Mouse (Mus musculus) ES-CJ7 (cell line): ENCODE measurements around the gene Obscn.

Experiments
- DNase-seq: peaks from one replicate; pipeline ENCODE4 v3.0.0; 2011; ENCODE audit warnings: low read depth, low spot score

The Obscn gene

DNA sequence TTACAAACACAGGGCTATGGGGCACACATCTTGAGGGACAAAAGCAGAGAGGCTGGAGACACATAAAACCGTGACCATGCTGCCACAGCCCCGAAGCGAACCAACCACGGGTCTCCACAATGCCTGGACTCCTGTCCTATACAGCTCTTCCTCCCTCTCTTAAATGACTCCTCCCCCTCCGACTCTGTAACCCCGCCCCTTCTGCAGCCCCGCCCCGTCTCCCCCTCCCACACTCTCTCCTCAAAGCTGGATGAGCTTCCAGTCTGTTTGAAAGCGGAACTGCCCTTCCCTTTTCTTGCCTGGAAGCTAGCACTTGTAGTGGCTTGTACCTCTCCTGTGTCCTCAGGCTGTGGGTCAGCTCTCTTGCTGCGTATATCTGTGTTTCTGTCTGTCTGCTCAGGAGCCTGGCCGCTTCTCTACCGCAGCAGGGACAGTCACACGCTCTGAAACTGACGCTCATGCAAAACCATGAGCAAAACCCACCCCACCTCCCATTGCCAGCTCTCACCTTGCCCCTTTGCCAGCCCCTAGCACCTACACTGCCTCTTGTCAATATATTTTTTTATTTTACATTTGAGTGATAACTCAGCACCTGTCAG lies 5.7 kb upstream of the Obscn start:
- peak; percentile 45 for DNase-seq

- DNase-seq = no peak
Measured at GRCm38 (mm10) chr11:59138537-59139486, 2.6 kb upstream of the Obscn start.

GRCm38 (mm10) chr11:59136994-59137706 lies 948 bp upstream of the Obscn start:
- DNase-seq = no peak

- DNase-seq = peak; percentile 28
Measured at GRCm38 (mm10) chr11:59135051-59135820, 966 bp downstream of the Obscn start.

GRCm38 (mm10) chr11:59134373-59134997 lies 1.7 kb downstream of the Obscn start:
- no peak for DNase-seq

DNA sequence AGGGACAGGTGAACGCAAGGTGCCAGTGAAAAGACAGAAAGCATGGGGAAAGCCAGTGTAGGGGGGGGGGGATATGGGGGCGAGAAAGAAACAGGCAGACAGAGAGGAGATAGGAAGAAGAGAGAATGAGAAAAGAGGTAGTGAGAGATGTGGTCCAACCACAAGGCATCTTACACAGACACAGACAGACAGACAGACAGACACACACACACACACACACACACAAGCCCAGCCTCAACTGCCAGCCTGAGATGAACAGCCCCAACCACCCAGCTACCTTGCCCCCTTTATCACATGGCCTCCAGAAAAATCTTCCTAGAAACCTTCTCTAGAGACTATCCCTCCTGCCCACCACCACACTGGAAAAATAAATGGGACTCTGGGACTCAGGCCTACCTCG lies 4.1 kb downstream of the Obscn start:
- no peak for DNase-seq

DNA sequence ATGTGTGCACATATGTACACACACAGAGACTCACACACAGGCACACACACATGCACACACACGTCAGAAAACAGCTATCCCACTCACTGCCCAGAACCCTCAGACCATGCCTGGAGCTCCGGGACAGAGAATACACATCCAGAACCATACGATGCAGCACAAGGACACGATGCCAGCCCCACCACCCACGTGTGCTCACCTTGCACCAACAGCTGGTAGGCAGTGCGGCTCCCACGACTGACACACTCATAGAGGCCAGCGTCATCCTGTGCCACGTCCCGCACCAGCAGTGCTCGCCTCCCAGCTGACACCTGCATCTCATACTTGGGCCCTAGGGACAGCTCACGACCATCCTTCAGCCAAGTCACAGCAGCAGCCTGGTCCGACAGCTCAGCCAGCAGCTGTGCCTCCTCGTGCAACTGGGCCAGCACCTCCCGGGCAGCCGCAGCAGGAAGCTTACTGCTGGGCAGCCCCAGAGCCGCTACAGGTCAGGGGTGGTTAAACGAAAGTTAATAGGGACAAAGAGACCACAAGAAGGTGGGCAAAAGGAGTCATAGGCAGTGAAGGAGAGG lies 4.8 kb downstream of the Obscn start:
- no peak for DNase-seq

GRCm38 (mm10) chr11:59130782-59131181 lies 5.4 kb downstream of the Obscn start:
- no peak for DNase-seq

DNA sequence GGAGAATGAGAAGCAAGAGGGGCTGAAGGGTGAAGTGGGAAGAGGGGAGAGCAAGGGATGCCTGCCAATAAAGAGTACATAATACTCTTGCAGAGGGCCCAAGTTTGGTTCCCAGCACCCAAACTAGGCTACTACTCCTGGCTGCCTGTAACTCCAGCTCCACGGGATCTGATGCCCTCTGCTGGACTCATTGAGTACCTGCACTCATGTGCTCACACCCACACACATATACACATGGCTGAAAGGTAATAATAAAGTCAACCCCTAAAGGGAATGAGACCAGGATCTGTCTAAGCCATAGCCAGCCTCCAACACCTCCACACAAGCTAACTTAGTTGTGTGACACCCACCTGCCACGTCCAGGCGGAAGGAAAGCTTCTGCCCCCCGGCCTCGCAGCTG lies 30.3 kb downstream of the Obscn start:
- peak; percentile 29 for DNase-seq

DNA sequence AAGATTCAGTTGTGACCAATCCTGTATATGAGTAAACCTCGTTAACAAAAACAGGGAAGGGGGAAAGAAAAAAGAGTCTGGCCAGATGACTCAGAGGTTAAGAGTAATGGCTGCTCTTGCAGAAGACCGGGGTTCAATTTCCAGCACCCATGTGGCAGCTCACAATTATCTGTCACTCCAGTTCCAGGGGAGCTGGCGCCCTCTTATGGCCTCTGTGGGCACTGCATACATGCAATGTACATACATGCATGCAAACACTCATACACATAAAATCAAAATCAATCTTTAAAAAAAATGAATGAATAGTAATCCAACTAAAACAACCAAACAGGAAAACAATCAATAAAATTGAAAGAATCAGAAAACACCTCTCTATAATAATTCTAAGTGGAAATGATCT lies 33.9 kb downstream of the Obscn start:
- DNase-seq = peak; percentile 34

DNA sequence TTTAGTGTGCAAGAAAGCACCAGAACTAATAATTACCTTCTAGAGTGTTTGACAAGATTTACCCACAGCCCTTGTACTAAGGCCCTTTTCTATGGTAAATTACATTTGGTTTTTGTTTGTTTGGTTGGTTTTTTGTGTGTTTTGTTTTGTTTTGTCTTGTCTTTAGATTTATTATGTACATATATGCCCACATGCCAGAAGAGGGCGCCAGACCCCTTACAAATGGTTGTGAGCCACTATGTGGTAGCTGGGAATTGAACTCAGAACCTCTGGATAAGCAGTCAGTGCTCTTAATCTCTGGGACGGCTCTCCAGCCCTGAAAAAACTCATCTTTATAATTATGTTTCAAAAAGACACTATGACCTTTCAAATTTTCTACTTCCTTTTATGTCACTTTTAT lies 37.9 kb downstream of the Obscn start:
- peak; percentile 64 for DNase-seq

DNA sequence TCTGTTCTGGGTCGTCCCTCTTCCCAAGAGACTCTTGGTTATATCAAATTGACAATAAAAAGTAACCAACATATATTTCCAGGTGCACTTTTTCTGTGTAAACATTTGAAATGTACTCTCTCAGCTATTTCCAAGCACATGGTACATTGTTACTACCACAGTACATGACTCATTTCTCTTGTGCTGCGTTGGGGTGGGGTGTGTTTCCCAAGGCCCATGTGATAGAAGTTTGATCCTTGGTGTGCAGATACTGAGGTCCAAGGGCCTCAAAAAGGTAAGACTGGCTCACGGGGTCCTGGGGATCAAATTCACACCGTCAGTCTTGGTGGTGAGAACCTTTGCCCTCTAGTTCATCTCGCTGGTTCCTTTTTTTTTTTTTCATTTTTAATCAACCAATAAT lies 38.4 kb downstream of the Obscn start:
- DNase-seq = no peak

DNA sequence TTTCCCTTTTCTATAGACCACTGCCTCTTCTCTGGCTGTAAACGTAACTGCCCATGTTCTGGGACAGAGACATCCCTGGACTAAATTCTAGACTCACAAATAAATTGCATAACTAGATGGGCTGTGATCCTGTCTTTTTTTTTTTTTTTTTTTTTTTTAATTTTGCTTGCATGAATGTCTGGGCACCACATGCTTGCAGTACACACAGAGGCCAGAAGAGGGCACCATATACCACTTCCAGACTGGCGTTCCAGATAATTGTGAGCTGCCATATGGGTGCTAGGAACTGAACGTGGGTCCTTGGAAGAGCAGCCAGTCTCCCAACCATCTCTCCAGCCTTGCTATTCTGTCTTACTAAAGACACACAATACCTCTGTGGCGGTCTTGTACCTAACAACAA lies 42.0 kb downstream of the Obscn start:
- peak; percentile 65 for DNase-seq

DNA sequence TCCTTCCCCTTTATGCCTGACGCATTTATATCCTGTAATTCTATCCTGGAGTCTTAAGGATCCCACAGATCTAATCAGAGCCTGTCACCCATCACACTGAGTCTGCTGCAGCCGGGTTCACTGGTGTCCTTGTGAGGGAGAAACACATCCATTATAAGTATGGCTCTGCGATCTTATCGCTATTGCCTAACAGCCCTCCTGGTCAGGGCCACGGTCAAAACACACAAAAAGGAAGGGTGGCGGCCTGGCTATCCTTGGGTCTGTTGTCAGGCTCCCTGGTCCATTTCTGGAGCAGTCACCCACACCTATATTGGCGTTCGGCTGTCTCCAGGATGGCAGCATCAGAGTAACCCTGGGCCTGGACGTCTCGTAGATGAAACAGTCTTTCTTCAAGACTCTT lies 48.6 kb downstream of the Obscn start:
- no peak for DNase-seq

DNA sequence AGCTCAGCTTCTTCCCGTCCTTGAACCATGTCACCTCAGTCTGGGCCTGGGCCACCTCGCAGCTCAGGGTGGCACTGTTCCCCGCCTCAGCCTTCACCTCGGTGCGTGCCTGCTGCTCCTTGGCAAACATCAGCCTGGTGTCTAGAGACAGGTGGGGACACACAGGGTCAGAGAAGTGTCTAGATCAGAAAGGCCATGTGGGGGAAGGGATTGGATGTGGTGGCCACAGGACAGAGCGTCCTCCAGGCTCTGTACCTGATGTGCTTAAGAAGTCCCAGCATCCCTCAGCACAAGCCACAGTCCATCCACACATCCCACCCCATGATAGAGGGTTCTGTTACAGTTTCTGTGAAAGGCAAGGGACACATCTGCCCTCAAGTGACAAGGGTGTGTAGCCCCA lies 51.0 kb downstream of the Obscn start:
- no peak for DNase-seq

DNA sequence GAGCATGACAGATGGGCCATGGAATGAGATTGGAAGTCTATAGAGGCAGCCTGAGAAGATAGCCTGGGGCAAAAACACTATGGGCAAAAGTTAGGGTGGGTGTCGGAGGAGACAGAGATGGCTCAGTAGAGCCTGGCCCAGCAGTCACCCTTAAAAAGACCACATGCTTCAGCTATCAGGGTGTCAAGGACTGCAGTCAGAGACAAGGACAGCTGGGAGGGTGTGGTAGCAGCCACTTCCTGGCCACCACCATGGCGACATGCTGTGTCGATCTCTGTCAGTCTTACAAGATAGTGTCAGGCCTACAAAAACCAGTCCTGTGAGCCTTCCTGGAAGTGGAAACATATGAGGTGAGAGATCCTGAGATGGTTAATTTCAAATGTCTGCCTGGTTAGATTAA lies 53.1 kb downstream of the Obscn start:
- DNase-seq = no peak

GRCm38 (mm10) chr11:59078311-59078710 lies 57.9 kb downstream of the Obscn start:
- DNase-seq = no peak

GRCm38 (mm10) chr11:59070321-59070720 lies 65.9 kb downstream of the Obscn start:
- no peak for DNase-seq

DNA sequence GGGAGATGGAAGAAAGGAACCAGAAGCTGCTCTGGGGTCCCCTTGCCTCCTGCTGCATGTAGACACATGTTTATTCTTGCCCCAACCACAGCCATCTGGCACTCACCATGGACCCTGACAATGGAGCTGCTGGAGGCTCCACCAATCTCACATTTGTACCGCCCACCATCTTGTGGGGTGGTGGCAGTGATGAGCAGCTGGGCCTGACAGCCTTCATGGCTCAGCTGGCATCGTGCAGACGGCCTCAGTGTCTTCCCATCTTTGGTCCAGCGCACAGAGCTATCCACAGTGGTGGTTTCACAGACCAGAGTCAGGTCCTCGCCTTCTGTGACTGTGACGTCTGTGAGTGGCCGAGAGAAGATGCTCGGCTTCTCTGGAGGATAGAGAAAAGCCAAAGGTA lies 67.3 kb downstream of the Obscn start:
- no peak for DNase-seq

DNA sequence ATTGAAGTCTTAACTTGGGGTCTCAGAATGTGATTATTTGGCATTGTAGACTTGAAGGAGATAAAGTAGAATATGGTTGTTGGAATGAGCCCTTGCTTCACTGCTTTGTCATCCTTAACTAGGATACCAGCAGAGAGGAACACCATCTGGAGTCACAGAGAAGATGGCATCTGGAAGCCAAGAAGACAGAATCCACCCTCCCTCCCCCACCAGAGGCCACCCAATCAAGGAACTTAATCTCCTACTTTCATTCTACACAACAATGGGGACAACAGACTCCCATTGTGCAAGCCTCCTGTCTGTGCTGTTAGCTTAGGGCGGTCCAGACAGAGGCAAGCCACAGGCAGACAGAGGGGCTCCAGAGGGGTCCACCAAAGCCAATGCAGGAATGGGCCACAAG lies 67.8 kb downstream of the Obscn start:
- no peak for DNase-seq

DNA sequence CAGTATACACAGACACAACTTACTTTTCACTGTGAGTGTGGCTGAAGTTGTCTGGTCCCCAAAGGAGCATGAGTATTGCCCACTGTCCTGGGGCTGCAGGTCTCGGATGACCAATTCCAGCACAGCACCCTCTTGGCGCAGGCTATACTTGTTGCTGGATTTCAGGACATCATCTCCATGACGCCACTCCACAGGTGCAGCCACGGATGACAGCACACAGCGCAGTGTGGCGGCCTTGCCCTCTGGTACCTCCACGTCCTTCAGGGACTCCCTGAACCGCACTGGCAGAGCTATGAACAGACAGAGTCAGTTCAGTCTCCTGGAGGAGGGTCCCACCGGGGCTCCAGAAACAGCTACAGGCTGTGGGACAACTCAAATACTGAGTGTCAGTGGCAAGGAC lies 68.3 kb downstream of the Obscn start:
- DNase-seq = no peak
